Mouse (Mus musculus): ENCODE measurements around the gene Bzw2. TPM values are rescaled to one million over a fixed set of nuclear protein-coding genes. Genes with fewer than 3 reads are reported as not detected.

The Bzw2 gene
- polyA plus RNA-seq, 1 experiment from 2014 or later, result 228 TPM

DNA sequence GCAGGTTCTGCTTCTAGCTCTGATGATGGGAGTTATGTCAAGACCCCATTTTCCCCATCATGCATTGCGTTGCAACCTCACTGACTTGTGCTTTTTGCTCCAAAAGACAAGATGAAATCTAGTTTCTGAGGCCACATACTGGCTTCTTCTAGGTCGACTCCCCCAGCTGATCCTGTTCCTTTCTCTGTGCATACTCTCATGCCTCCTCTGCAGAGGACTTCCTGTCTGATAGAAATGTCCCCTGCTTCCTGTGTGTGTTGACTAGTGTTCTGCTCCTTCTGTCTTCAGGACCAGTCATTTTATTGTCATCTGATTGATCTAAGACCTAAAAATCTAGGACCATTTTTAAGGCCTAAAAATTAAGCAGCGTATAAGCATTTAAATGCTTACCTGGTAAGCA is 22.5 kb downstream of the Bzw2 start:
- Histone ChIP-seq H3K4me2 (no peak overlapping the region), H3K9me3 (ENCODE audit: low read depth, low read length) (no peaks in the 10 kb centered on the region), H3K27ac (ENCODE audit: low read depth) (no peak overlapping the region), H3K4me1 (ENCODE audit: insufficient read depth) (no peaks in the 10 kb centered on the region), H3K36me3 (ENCODE audit: insufficient read depth) (peaks cover 42% of the 10 kb centered on the region), H3K27me3 (ENCODE audit: insufficient read depth, low read length) (no peaks in the 10 kb centered on the region), H3K4me3 (ENCODE audit: low read depth, low read length) (no peak overlapping the region), H3K9ac (no peak overlapping the region)
- WGBS, result 84% methylated on average over 3 of the region's 3 CpGs
- TF ChIP-seq CTCF (IDR thresholded peaks at IDR 0.05; ENCODE audit: low read depth), result no peak
- no peak for ATAC-seq (ENCODE audit: insufficient read depth)
- no peak for DNase-seq

- Histone ChIP-seq H3K27me3 (ENCODE audit: insufficient read depth, low read length) (no peaks in the 10 kb centered on the region), H3K4me1 (ENCODE audit: insufficient read depth) (no peaks in the 10 kb centered on the region), H3K36me3 (ENCODE audit: insufficient read depth) (peaks cover 51% of the 10 kb centered on the region), H3K9me3 (ENCODE audit: low read depth, low read length) (no peaks in the 10 kb centered on the region), H3K4me3 (ENCODE audit: low read depth, low read length) (no peak overlapping the region), H3K4me2 (no peak overlapping the region), H3K27ac (ENCODE audit: low read depth) (no peak overlapping the region), H3K9ac (no peak overlapping the region)
- 91% methylated on average over 5 of the region's 5 CpGs for WGBS
- ATAC-seq (ENCODE audit: insufficient read depth) (no peak), DNase-seq (no peak)
- no peak for TF ChIP-seq CTCF (IDR thresholded peaks at IDR 0.05; ENCODE audit: low read depth)
Measured at GRCm38 (mm10) chr12:36134111-36134510, 23.8 kb downstream of the Bzw2 start.

- no peak overlapping the region for H3K27ac ChIP-seq (ENCODE audit: low read depth)
- WGBS, result 87% methylated on average over 5 of the region's 5 CpGs
- ATAC-seq (ENCODE audit: insufficient read depth), result no peak
- TF ChIP-seq CTCF (IDR thresholded peaks at IDR 0.05; ENCODE audit: low read depth), result no peak
- no peaks in the 10 kb centered on the region for H3K4me1 ChIP-seq (ENCODE audit: insufficient read depth)
- H3K9ac ChIP-seq, result no peak overlapping the region
- no peak overlapping the region for H3K4me2 ChIP-seq
- no peak overlapping the region for H3K4me3 ChIP-seq (ENCODE audit: low read depth, low read length)
- H3K9me3 ChIP-seq (ENCODE audit: low read depth, low read length), result no peaks in the 10 kb centered on the region
- H3K36me3 ChIP-seq (ENCODE audit: insufficient read depth), result peaks cover 49% of the 10 kb centered on the region
- H3K27me3 ChIP-seq (ENCODE audit: insufficient read depth, low read length), result no peaks in the 10 kb centered on the region
- DNase-seq, result no peak
Measured at GRCm38 (mm10) chr12:36133547-36133946, 24.3 kb downstream of the Bzw2 start.

DNA sequence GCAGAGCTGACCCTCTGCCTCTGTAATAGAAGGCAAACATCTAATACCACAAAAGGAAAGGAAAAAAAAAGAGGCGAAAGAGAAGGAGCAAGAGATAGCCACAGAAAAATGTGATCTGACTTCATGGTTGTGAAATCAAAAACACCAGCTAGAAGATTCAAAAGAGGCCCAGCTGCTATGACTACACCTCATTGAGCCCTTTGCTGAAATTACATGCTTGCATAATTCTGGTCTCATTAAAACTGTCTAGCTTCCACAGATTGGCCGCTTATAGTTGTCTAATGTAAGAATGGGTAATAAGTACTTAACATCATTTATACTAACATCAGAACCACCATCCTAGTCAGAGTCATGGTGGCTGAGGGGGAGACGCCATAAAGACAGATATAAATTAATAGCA is 25.2 kb downstream of the Bzw2 start:
- Histone ChIP-seq H3K36me3 (ENCODE audit: insufficient read depth) (peaks cover 49% of the 10 kb centered on the region), H3K9me3 (ENCODE audit: low read depth, low read length) (no peaks in the 10 kb centered on the region), H3K4me3 (ENCODE audit: low read depth, low read length) (no peak overlapping the region), H3K4me2 (no peak overlapping the region), H3K27me3 (ENCODE audit: insufficient read depth, low read length) (no peaks in the 10 kb centered on the region), H3K27ac (ENCODE audit: low read depth) (no peak overlapping the region), H3K4me1 (ENCODE audit: insufficient read depth) (no peaks in the 10 kb centered on the region), H3K9ac (no peak overlapping the region)
- DNase-seq (no peak), ATAC-seq (ENCODE audit: insufficient read depth) (no peak)
- WGBS, result 87% methylated on average over 3 of the region's 3 CpGs
- TF ChIP-seq CTCF (IDR thresholded peaks at IDR 0.05; ENCODE audit: low read depth), result no peak

DNA sequence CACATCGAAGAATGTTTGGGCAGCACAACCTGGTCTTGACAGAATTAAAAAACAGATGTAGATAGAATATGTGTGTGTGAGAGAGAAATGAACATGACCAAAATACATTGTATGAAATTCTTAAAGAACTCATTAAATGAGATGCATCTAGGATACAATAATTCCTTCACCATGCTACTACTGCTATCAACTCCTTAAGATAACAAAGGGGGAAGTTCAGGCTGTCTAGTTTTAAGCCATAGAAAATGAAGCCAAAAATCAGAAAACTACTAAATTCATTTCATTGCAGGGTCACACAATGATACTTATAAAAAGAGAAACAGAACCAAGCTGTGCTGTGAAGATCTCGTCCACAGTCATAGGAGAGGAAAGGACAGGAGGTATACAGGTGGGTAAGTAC is 25.6 kb downstream of the Bzw2 start:
- Histone ChIP-seq H3K27ac (ENCODE audit: low read depth) (no peak overlapping the region), H3K4me1 (ENCODE audit: insufficient read depth) (no peaks in the 10 kb centered on the region), H3K4me3 (ENCODE audit: low read depth, low read length) (no peak overlapping the region), H3K9ac (no peak overlapping the region), H3K4me2 (no peak overlapping the region), H3K9me3 (ENCODE audit: low read depth, low read length) (no peaks in the 10 kb centered on the region), H3K27me3 (ENCODE audit: insufficient read depth, low read length) (no peaks in the 10 kb centered on the region), H3K36me3 (ENCODE audit: insufficient read depth) (peaks cover 49% of the 10 kb centered on the region)
- TF ChIP-seq CTCF (IDR thresholded peaks at IDR 0.05; ENCODE audit: low read depth), result no peak
- DNase-seq (no peak), ATAC-seq (ENCODE audit: insufficient read depth) (no peak)
- WGBS, result 96% methylated on average over 2 of the region's 2 CpGs

- H3K4me3 ChIP-seq (ENCODE audit: low read depth, low read length), result no peak overlapping the region
- DNase-seq (no peak), ATAC-seq (ENCODE audit: insufficient read depth) (no peak)
- H3K4me2 ChIP-seq, result no peak overlapping the region
- 89% methylated on average over 5 of the region's 5 CpGs for WGBS
- H3K9me3 ChIP-seq (ENCODE audit: low read depth, low read length), result no peaks in the 10 kb centered on the region
- no peaks in the 10 kb centered on the region for H3K4me1 ChIP-seq (ENCODE audit: insufficient read depth)
- H3K36me3 ChIP-seq (ENCODE audit: insufficient read depth), result peaks cover 56% of the 10 kb centered on the region
- no peak overlapping the region for H3K27ac ChIP-seq (ENCODE audit: low read depth)
- no peaks in the 10 kb centered on the region for H3K27me3 ChIP-seq (ENCODE audit: insufficient read depth, low read length)
- no peak for TF ChIP-seq CTCF (IDR thresholded peaks at IDR 0.05; ENCODE audit: low read depth)
- H3K9ac ChIP-seq, result no peak overlapping the region
Measured at GRCm38 (mm10) chr12:36129826-36130225, 28.1 kb downstream of the Bzw2 start.

- 93% methylated on average over 5 of the region's 5 CpGs for WGBS
- no peaks in the 10 kb centered on the region for H3K9me3 ChIP-seq (ENCODE audit: low read depth, low read length)
- ATAC-seq (ENCODE audit: insufficient read depth) (no peak), DNase-seq (no peak)
- H3K9ac ChIP-seq, result no peak overlapping the region
- H3K27me3 ChIP-seq (ENCODE audit: insufficient read depth, low read length), result no peaks in the 10 kb centered on the region
- H3K4me3 ChIP-seq (ENCODE audit: low read depth, low read length), result no peak overlapping the region
- no peak for TF ChIP-seq CTCF (IDR thresholded peaks at IDR 0.05; ENCODE audit: low read depth)
- no peak overlapping the region for H3K4me2 ChIP-seq
- H3K4me1 ChIP-seq (ENCODE audit: insufficient read depth), result no peaks in the 10 kb centered on the region
- peaks cover 58% of the 10 kb centered on the region for H3K36me3 ChIP-seq (ENCODE audit: insufficient read depth)
- no peak overlapping the region for H3K27ac ChIP-seq (ENCODE audit: low read depth)
Measured at GRCm38 (mm10) chr12:36126049-36126448, 31.8 kb downstream of the Bzw2 start.

GRCm38 (mm10) chr12:36119244-36119643 is 38.6 kb downstream of the Bzw2 start:
- no peak overlapping the region for H3K27ac ChIP-seq (ENCODE audit: low read depth)
- ATAC-seq (ENCODE audit: insufficient read depth) (no peak), DNase-seq (no peak)
- no peak overlapping the region for H3K4me2 ChIP-seq
- no peaks in the 10 kb centered on the region for H3K27me3 ChIP-seq (ENCODE audit: insufficient read depth, low read length)
- WGBS, result 94% methylated on average over 3 of the region's 3 CpGs
- H3K4me1 ChIP-seq (ENCODE audit: insufficient read depth), result no peaks in the 10 kb centered on the region
- no peak overlapping the region for H3K4me3 ChIP-seq (ENCODE audit: low read depth, low read length)
- H3K9ac ChIP-seq, result no peak overlapping the region
- H3K36me3 ChIP-seq (ENCODE audit: insufficient read depth), result peaks cover 85% of the 10 kb centered on the region
- no peak for TF ChIP-seq CTCF (IDR thresholded peaks at IDR 0.05; ENCODE audit: low read depth)
- no peaks in the 10 kb centered on the region for H3K9me3 ChIP-seq (ENCODE audit: low read depth, low read length)
